Mouse (Mus musculus): ENCODE results near the gene Atp6v1e2.

GRCm38 (mm10) chr17:86906601-86907000, 41.1 kb downstream of the Atp6v1e2 start:
- TF ChIP-seq POLR2A (IDR thresholded peaks at IDR 0.05; ENCODE audit: borderline replicate concordance, insufficient read depth, low read length): no peak
- TF ChIP-seq CTCF (IDR thresholded peaks at IDR 0.05; ENCODE audit: borderline replicate concordance, insufficient read depth, low read depth, low read length): no peak

All from cerebellum, adult 2 months (tissue).